ENCODE assay signal across 8 mouse cellular contexts in the genomic region with DNA sequence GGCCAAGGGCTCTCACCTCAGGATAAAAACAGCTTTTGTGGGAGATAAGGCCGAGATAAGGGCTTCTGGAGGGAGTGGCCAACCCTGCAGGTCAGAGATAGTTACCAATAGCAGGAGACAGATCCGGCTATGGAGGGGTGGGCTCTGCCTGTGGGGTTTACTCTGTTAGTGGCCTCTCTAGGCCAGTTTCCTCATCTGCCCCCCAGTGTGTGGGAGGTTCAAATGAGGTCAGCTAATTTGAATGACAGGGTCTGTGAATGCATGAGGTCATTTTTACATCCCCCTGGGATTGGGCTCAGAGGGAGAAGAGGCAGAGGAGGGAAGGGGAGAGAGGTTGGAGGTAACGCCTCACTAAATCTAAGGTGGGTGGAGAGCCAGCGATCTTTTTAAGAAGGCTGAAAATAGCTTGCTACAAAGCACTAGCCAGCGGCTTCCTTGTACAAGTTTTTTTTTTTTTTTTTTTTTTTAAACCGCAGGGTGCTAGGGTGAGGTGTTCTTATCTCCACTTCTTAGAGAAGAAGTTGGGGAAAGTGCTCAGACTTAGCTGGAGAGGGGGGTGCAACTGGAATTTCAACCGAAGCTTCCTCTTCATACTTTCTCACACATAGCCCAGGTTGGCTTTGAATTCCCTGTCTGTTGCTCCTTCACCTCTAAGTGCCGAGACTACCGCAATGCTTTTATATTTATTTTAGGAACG. TPM values are rescaled to one million over a fixed set of nuclear protein-coding genes. Genes with fewer than 3 reads are reported as not detected.
DNase-seq lines count a peak whose midpoint lies in the region; ATAC-seq and TF ChIP-seq lines count a peak whose summit lies in the region.

No protein-coding gene starts in this region.

- no peak overlapping the region for H3K9ac ChIP-seq in lung, embryonic 16.5 days (ENCODE audit: low read length)
- peak overlapping the region; percentile 36; the same call in 1 of the 2 replicates for H3K9ac ChIP-seq in forebrain, embryonic 14.5 days (ENCODE audit: low read length)
- H3K9ac ChIP-seq in liver, embryonic 13.5 days, result no peak overlapping the region
- H3K9ac ChIP-seq in stomach, postnatal 0 days (ENCODE audit: low read length), result no peak overlapping the region
- no peak overlapping the region for H3K9ac ChIP-seq in heart, adult 2 months (ENCODE audit: low read depth, low read length)

- no peak for TF ChIP-seq EP300 in stomach, postnatal 0 days (optimal IDR thresholded peaks at IDR 0.05)
- no peak for TF ChIP-seq EP300 in heart, adult 2 months (IDR thresholded peaks at IDR 0.05; ENCODE audit: insufficient read depth, low read depth, low read length)

- H3K4me1 ChIP-seq in lung, embryonic 16.5 days (replicated peaks; ENCODE audit: control insufficient read depth, insufficient read depth, low read length), result no peaks in the 10 kb centered on the region; the same call in 1 of the 2 replicates
- peaks cover 13% of the 10 kb centered on the region for H3K4me1 ChIP-seq in forebrain, embryonic 14.5 days (ENCODE audit: control insufficient read depth, insufficient read depth, low read length)
- H3K4me1 ChIP-seq in liver, embryonic 13.5 days (replicated peaks), result peaks cover 13% of the 10 kb centered on the region
- no peaks in the 10 kb centered on the region for H3K4me1 ChIP-seq in stomach, postnatal 0 days (replicated peaks; ENCODE audit: control insufficient read depth, insufficient read depth)
- H3K4me1 ChIP-seq in heart, adult 2 months (ENCODE audit: control insufficient read depth, insufficient read depth, low read length), result peaks cover 2% of the 10 kb centered on the region; the same call in 1 of the 2 replicates

- H3K27me3 ChIP-seq in lung, embryonic 16.5 days (ENCODE audit: control insufficient read depth, insufficient read depth, low read depth, low read length), result no peaks in the 10 kb centered on the region
- no peaks in the 10 kb centered on the region for H3K27me3 ChIP-seq in forebrain, embryonic 14.5 days (replicated peaks; ENCODE audit: control insufficient read depth, insufficient read depth, low read length)
- H3K27me3 ChIP-seq in liver, embryonic 13.5 days, result peaks cover 22% of the 10 kb centered on the region
- H3K27me3 ChIP-seq in stomach, postnatal 0 days (ENCODE audit: control insufficient read depth, insufficient read depth, low read length), result no peaks in the 10 kb centered on the region
- H3K27me3 ChIP-seq in heart, adult 2 months (ENCODE audit: control insufficient read depth, insufficient read depth, low read length), result no peaks in the 10 kb centered on the region; the same call in 1 of the 2 replicates

- H3K79me2 ChIP-seq in heart, adult 2 months (replicated peaks; ENCODE audit: control insufficient read depth, insufficient read depth, low read length), result no peaks in the 10 kb centered on the region

- DNase-seq in lung, postnatal 36 days, result no peak
- no peak for DNase-seq in forebrain, embryonic 14.5 days (ENCODE audit: low spot score)
- no peak for DNase-seq in liver, embryonic 13.5 days
- DNase-seq in stomach, postnatal 0 days (ENCODE audit: low spot score), result no peak
- DNase-seq in thymus, postnatal 10 days (ENCODE audit: low spot score in 2 of 2), result no peak
- no peak for DNase-seq in left cerebral cortex, postnatal 4 days
- no peak for DNase-seq in heart, adult 2 months

- WGBS in lung, embryonic 16.5 days, result 1% methylated on average over 10 of the region's 10 CpGs
- 6% methylated on average over 10 of the region's 10 CpGs for whole genome bisulfite sequencing in forebrain, embryonic 14.5 days
- 3% methylated on average over 10 of the region's 10 CpGs for whole genome bisulfite sequencing in liver, embryonic 13.5 days (ENCODE audit: insufficient replicate concordance)
- WGBS in stomach, postnatal 0 days, result 11% methylated on average over 10 of the region's 10 CpGs
- whole genome bisulfite sequencing in heart, adult 2 months, result 6% methylated on average over 10 of the region's 10 CpGs

- H3K27ac ChIP-seq in lung, embryonic 16.5 days (ENCODE audit: low read length), result peak overlapping the region; percentile 55
- H3K27ac ChIP-seq in forebrain, embryonic 14.5 days (ENCODE audit: low read depth, low read length), result peak overlapping the region; percentile 5; the same call in 1 of the 2 replicates
- no peak overlapping the region for H3K27ac ChIP-seq in liver, embryonic 13.5 days
- no peak overlapping the region for H3K27ac ChIP-seq in stomach, postnatal 0 days (replicated peaks)
- no peak overlapping the region for H3K27ac ChIP-seq in heart, adult 2 months

- peak overlapping the region; percentile 22 for H3K4me3 ChIP-seq in lung, embryonic 16.5 days (ENCODE audit: low read length)
- no peak overlapping the region for H3K4me3 ChIP-seq in forebrain, embryonic 14.5 days (ENCODE audit: low read depth, low read length)
- peak overlapping the region; percentile 35 for H3K4me3 ChIP-seq in liver, embryonic 13.5 days (replicated peaks)
- H3K4me3 ChIP-seq in stomach, postnatal 0 days (ENCODE audit: low read depth, low read length), result 0 out of 2 replicates have a peak overlapping the region, but pooled peaks have one; percentile 1
- no peak overlapping the region for H3K4me3 ChIP-seq in heart, adult 2 months

- no peak for TF ChIP-seq POLR2A in heart, adult 2 months (IDR thresholded peaks at IDR 0.05; ENCODE audit: insufficient read depth, low read depth, low read length)

- no peak for TF ChIP-seq CTCF in stomach, postnatal 0 days (IDR thresholded peaks at IDR 0.05; ENCODE audit: low read depth)
- no peak for TF ChIP-seq CTCF in heart, adult 2 months (IDR thresholded peaks at IDR 0.05)

- H3K4me2 ChIP-seq in lung, embryonic 16.5 days (ENCODE audit: low read depth, low read length), result peak overlapping the region; percentile 51
- H3K4me2 ChIP-seq in forebrain, embryonic 14.5 days (ENCODE audit: low read length), result peak overlapping the region; percentile 49
- H3K4me2 ChIP-seq in liver, embryonic 13.5 days, result peak overlapping the region; percentile 60
- H3K4me2 ChIP-seq in stomach, postnatal 0 days (replicated peaks; ENCODE audit: low read depth), result peak overlapping the region; percentile 26

- H3K36me3 ChIP-seq in lung, embryonic 16.5 days (ENCODE audit: control insufficient read depth, insufficient read depth, low read length), result no peaks in the 10 kb centered on the region
- no peaks in the 10 kb centered on the region for H3K36me3 ChIP-seq in forebrain, embryonic 14.5 days (ENCODE audit: control insufficient read depth, insufficient read depth, low read length)
- H3K36me3 ChIP-seq in liver, embryonic 13.5 days, result no peaks in the 10 kb centered on the region
- no peaks in the 10 kb centered on the region for H3K36me3 ChIP-seq in stomach, postnatal 0 days (ENCODE audit: control insufficient read depth, insufficient read depth, low read length)
- no peaks in the 10 kb centered on the region for H3K36me3 ChIP-seq in heart, adult 2 months (ENCODE audit: control insufficient read depth, insufficient read depth, low read length)

- intact Hi-C loops in left cerebral cortex, postnatal 4 days (cut with DNase I), result loop anchor here (5.0 kb wide), 1 partner anchor 168 kb away; a partner anchor contains a TSS
- intact Hi-C loops in heart, adult 2 months (cut with DNase I), result loop anchor here (1.0 to 5.0 kb wide), 3 partner anchors 78 to 1158 kb away; a partner anchor contains a TSS

- no peaks in the 10 kb centered on the region for H3K9me3 ChIP-seq in lung, embryonic 16.5 days (ENCODE audit: control insufficient read depth, low read length)
- H3K9me3 ChIP-seq in forebrain, embryonic 14.5 days (replicated peaks; ENCODE audit: control insufficient read depth, low read length), result no peaks in the 10 kb centered on the region
- no peaks in the 10 kb centered on the region for H3K9me3 ChIP-seq in liver, embryonic 13.5 days (replicated peaks)
- no peaks in the 10 kb centered on the region for H3K9me3 ChIP-seq in stomach, postnatal 0 days (ENCODE audit: control insufficient read depth, low read length)

- peak; percentile 63 for ATAC-seq in lung, embryonic 16.5 days (ENCODE audit: low read depth)
- peak; percentile 21 for ATAC-seq in forebrain, embryonic 14.5 days
- ATAC-seq in liver, embryonic 13.5 days (ENCODE audit: low read depth), result peak; percentile 72
- peak; percentile 57 for ATAC-seq in stomach, postnatal 0 days (ENCODE audit: low FRiP score, low TSS enrichment)

RNA-seq across cellular contexts. Expression of a gene that starts 20.4 kb away (rescaled TPM):
- polyA plus RNA-seq in lung, embryonic 16.5 days (2015; fragmentation: Nextera tagmentation; extraction: Ambion mirVana), result 7.8 and 9.9 TPM in 2 replicates
- polyA plus RNA-seq in forebrain, embryonic 14.5 days (2014; fragmentation: Nextera tagmentation; extraction: Ambion mirVana), result 10.4 and 11.1 TPM in 2 replicates
- polyA plus RNA-seq in liver, embryonic 13.5 days (2015; fragmentation: Nextera tagmentation; extraction: Ambion mirVana), result 0.86 and 0.95 TPM in 2 replicates
- polyA plus RNA-seq in stomach, postnatal 0 days (2015; fragmentation: Nextera tagmentation; extraction: Ambion mirVana), result 7.8 and 9.0 TPM in 2 replicates
- 100 to 1,000 TPM; 106 to 129 TPM for total RNA-seq in left cerebral cortex, postnatal 4 days (2021)
- total RNA-seq in heart, adult 2 months (2021), result 1 to 10 TPM in 1 of 2 experiments, under 1 TPM in 1; 0.84 to 2.1 TPM
- 0.50 and 1.1 TPM in 2 replicates for polyA plus RNA-seq in heart, adult 2 months (2012; rRNA removed)

Comparison
In these comparisons a context has a peak if more than half of its experiments do, and no peak if none do; other contexts are left out.
1. ATAC-seq: peak in every context shown above with its lines; median percentile 72 in liver, embryonic 13.5 days; 63 in lung, embryonic 16.5 days; 57 in stomach, postnatal 0 days; 21 in forebrain, embryonic 14.5 days.
2. H3K27ac ChIP-seq: peak in lung, embryonic 16.5 days (single experiment) and forebrain, embryonic 14.5 days (single experiment); none in liver, embryonic 13.5 days (single experiment), stomach, postnatal 0 days (single experiment) and heart, adult 2 months (single experiment).
3. H3K4me3 ChIP-seq: peak in lung, embryonic 16.5 days (single experiment), liver, embryonic 13.5 days (single experiment) and stomach, postnatal 0 days (single experiment); none in forebrain, embryonic 14.5 days (single experiment) and heart, adult 2 months (single experiment).
4. Peak in every context shown above with its lines, with median percentiles within 50 percentile points of each other: H3K4me2 ChIP-seq.